Mouse (Mus musculus): ENCODE measurements around the gene Pip5k1b.

- TF ChIP-seq CTCF (IDR thresholded peaks at IDR 0.05; ENCODE audit: extremely low read depth, insufficient read length, insufficient replicate concordance, low read depth, low read length), result no peak
- TF ChIP-seq POLR2A (IDR thresholded peaks at IDR 0.05; ENCODE audit: low read depth, low read length), result no peak
Measured at GRCm38 (mm10) chr19:24523476-24524313, 32.0 kb downstream of the Pip5k1b start.

All from small intestine, adult 2 months (tissue).